Mouse (Mus musculus) megakaryocyte, embryonic 14.5 days (primary cell): ENCODE data around the gene Csf2. TPM values are rescaled to one million over a fixed set of nuclear protein-coding genes. Genes with fewer than 3 reads are reported as not detected.

Experiments used
- H3K27me3 ChIP-seq: replicated peaks from 2 replicates; pipeline ENCODE3; 2012; ENCODE audit warnings: inconsistent platforms
- H3K36me3 ChIP-seq: replicated peaks from 2 replicates; pipeline ENCODE3; 2012; ENCODE audit warnings: low read length, inconsistent platforms, mixed read lengths
- H3K4me1 ChIP-seq: 2 replicates; pipeline ENCODE4 v1.6.1; 2012; ENCODE audit warnings: inconsistent platforms
- H3K4me3 ChIP-seq: replicated peaks from 2 replicates; pipeline ENCODE3; 2012; ENCODE audit warnings: moderate library complexity, mild to moderate bottlenecking, inconsistent platforms
- H3K9me3 ChIP-seq: 2 replicates; pipeline ENCODE4 v1.6.1; 2012; ENCODE audit warnings: inconsistent platforms
- FLI1 ChIP-seq: IDR thresholded peaks from 2 replicates; pipeline ENCODE4 v1.6.1; 2012; ENCODE audit warnings: low read length, inconsistent platforms, mixed read lengths
- GATA1 ChIP-seq: IDR thresholded peaks from 3 replicates; pipeline ENCODE4 v1.6.1; 2012; ENCODE audit warnings: mixed read lengths, low read length, inconsistent platforms, borderline replicate concordance
- polyA plus RNA-seq: library from polyadenylated mRNA; stranded (reverse); fragments of >175 nt; gene quantifications from 2 replicates; pipeline ENCODE4 v1.2.3, GENCODE M21; 2012; ENCODE audit warnings: low replicate concordance; ENCODE audit not compliant: insufficient read depth

Gene Csf2
- polyA plus RNA-seq, 1 experiment, result not detected

- Histone ChIP-seq H3K36me3 (no peaks in the 10 kb centered on the region), H3K4me1 (no peaks in the 10 kb centered on the region), H3K4me3 (no peak overlapping the region), H3K9me3 (peaks cover 7% of the 10 kb centered on the region; the same call in 1 of the 2 replicates), H3K27me3 (peaks cover 57% of the 10 kb centered on the region)
- no peak for TF ChIP-seq GATA1
- no peak for TF ChIP-seq FLI1
Measured at GRCm38 (mm10) chr11:54269191-54269896, 19.9 kb upstream of the Csf2 start.

DNA sequence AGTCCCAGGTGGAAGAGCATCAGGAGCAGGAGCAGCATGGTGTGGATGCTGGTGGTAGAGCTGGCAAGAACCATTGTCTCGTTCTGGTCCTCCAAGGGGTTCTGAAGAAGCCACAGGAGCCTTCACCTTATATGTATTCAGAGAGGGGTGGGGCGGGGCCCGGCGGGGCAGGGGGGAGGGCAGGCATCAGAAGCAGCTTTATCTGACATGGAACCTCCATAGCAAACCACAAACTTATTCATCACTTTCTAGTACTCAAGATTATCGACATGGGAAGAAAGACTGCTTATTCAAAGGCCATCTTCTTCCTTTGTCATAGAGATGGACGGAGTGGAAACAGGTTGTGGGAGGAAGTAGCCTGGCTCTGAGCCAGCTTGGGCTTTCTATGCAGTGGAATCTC is 17.7 kb upstream of the Csf2 start, which contains the start of gene Il3:
Gene Il3, minus strand, starts transcription at position 101 of the 400 bp plus-strand sequence.
- Histone ChIP-seq H3K9me3 (peaks cover 7% of the 10 kb centered on the region; the same call in 1 of the 2 replicates), H3K36me3 (no peaks in the 10 kb centered on the region), H3K4me1 (peaks cover 6% of the 10 kb centered on the region), H3K4me3 (no peak within 1 kb of the TSS), H3K27me3 (peaks cover 53% of the 10 kb centered on the region)
- TF ChIP-seq GATA1, result no peak
- TF ChIP-seq FLI1, result no peak

DNA sequence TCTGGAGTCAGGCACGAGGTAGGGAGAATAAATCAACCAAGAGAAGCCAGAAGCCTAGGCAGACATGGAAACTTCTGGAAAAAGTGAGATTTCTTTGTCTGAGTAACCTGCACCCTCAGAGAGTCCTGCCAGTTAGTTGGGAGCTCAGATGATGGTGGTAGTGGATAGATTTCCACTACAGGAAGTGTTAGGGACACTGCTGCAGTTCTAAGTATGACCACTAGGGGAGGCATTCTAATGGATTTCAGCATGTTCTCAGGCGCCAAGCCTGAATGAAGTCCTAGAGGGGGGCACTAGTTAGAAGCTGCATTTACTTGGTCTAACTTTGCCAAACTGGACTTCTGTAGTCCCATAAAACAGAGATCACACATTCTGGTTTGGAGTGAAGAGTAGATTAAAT is 15.1 kb upstream of the Csf2 start:
- Histone ChIP-seq H3K27me3 (peaks cover 32% of the 10 kb centered on the region), H3K4me3 (no peak overlapping the region), H3K4me1 (peaks cover 6% of the 10 kb centered on the region), H3K36me3 (no peaks in the 10 kb centered on the region), H3K9me3 (no peaks in the 10 kb centered on the region)
- TF ChIP-seq FLI1 (no peak), GATA1 (no peak)

DNA sequence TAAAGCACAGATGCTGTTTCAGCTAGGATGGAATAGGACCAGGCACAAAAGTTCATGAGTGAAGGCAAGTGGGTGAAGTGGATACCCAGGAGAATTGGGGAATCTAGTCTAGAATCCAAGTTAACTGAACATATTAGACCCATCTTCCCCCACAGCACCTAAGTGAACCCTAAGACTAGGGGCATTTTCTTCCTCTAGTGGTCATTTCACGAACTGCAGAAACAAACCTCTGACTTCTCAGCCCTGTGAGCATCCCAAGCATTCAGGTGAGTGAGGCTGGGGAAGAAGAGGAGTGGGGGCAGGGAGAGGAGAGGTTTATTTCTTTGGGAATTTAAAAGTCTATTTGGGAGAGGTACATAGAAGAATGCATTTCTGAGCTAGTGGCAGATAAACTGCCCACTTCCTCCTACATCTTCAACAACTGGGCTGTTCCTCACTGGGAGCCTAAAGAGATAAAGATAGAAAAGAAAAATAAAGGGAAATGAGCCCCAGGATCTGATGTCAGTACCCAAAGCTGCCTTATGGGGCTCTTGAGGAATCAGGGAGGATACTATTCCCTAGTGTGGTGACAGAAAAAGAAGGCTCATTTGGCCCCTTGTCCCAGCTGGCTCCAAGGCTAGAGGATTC is 14.1 kb upstream of the Csf2 start:
- peaks cover 32% of the 10 kb centered on the region for H3K27me3 ChIP-seq
- H3K36me3 ChIP-seq, result no peaks in the 10 kb centered on the region
- TF ChIP-seq FLI1 (no peak), GATA1 (no peak)
- H3K4me1 ChIP-seq, result peaks cover 6% of the 10 kb centered on the region
- no peaks in the 10 kb centered on the region for H3K9me3 ChIP-seq
- H3K4me3 ChIP-seq, result no peak overlapping the region

GRCm38 (mm10) chr11:54256624-54257376 is 7.3 kb upstream of the Csf2 start:
- Histone ChIP-seq H3K4me3 (no peak overlapping the region), H3K9me3 (no peaks in the 10 kb centered on the region), H3K4me1 (peaks cover under 1% of the 10 kb centered on the region), H3K36me3 (no peaks in the 10 kb centered on the region), H3K27me3 (peaks cover 53% of the 10 kb centered on the region)
- no peak for TF ChIP-seq FLI1
- no peak for TF ChIP-seq GATA1

- Histone ChIP-seq H3K4me1 (peaks cover 28% of the 10 kb centered on the region), H3K9me3 (no peaks in the 10 kb centered on the region), H3K27me3 (peaks cover 70% of the 10 kb centered on the region), H3K36me3 (no peaks in the 10 kb centered on the region), H3K4me3 (no peak overlapping the region)
- TF ChIP-seq GATA1 (no peak), FLI1 (no peak)
Measured at GRCm38 (mm10) chr11:54254114-54254513, 4.6 kb upstream of the Csf2 start.

- H3K27me3 ChIP-seq, result peaks cover 65% of the 10 kb centered on the region
- H3K9me3 ChIP-seq, result no peaks in the 10 kb centered on the region
- peaks cover 44% of the 10 kb centered on the region for H3K4me1 ChIP-seq
- no peak overlapping the region for H3K4me3 ChIP-seq
- H3K36me3 ChIP-seq, result no peaks in the 10 kb centered on the region
- TF ChIP-seq GATA1, result no peak
- TF ChIP-seq FLI1, result no peak
Measured at GRCm38 (mm10) chr11:54250575-54250974, 1.1 kb upstream of the Csf2 start.

DNA sequence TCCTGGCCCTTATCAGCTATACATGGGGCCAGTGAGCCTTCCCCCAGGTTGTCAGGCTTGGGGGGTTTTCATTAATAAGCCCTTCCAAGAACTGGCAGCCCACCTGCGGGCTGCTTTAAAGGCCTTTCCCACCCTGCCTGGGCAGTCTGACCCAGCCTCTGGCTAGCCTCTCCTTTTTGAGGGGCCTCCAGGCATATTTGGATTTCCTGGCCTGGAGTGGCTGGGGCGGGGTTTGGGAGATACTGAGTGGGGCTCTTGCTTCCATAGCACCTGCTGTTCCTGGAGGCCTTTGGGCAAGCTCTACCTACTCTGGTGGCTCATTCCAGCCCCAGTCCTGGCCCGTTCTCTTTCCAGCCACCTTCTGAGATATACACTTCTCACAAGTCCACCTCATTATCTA is 281 bp upstream of the Csf2 start:
- H3K4me3 ChIP-seq, result no peak overlapping the region

DNA sequence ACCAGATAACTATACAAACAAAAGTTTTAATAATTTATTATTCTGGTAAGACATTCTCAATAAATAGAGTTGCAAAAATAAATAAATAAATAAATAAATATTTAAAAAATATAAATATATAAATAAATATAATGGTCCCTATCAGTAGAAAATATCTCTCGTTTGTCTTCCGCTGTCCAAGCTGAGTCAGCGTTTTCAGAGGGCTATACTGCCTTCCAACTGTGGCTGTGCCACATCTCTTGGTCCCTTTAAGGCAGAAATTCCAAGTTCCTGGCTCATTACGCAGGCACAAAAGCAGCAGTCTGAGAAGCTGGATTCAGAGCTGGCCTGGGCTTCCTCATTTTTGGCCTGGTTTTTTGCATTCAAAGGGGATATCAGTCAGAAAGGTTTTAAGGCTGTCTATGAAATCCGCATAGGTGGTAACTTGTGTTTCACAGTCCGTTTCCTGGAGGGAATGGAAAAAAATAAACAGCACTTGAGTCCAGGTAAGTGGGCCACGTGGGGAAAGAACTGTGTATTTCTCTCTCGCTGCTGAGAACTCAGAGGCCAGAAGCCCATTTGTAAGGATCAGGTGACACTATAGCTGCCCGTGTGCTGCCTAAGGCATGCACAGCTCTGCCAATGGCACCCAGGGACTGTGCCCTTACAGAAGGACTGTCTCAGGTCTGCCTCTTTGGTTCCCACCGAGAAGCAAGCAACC is 2.1 kb downstream of the Csf2 start:
- H3K36me3 ChIP-seq, result no peaks in the 10 kb centered on the region
- H3K27me3 ChIP-seq, result peaks cover 61% of the 10 kb centered on the region
- no peak for TF ChIP-seq GATA1
- TF ChIP-seq FLI1, result no peak
- H3K4me3 ChIP-seq, result no peak overlapping the region
- H3K4me1 ChIP-seq, result peaks cover 44% of the 10 kb centered on the region
- H3K9me3 ChIP-seq, result no peaks in the 10 kb centered on the region

More for the DNA sequence above, 281 bp upstream of the Csf2 start:
- Histone ChIP-seq H3K4me1 (peaks cover 44% of the 10 kb centered on the region), H3K36me3 (no peaks in the 10 kb centered on the region), H3K27me3 (peaks cover 63% of the 10 kb centered on the region), H3K9me3 (no peaks in the 10 kb centered on the region)
- TF ChIP-seq FLI1, result no peak
- no peak for TF ChIP-seq GATA1
